Mouse (Mus musculus) kidney, postnatal 36 days (tissue): ENCODE results near the gene Daam2.
A peak's percentile ranks its signal among the peaks of the same experiment; 100 is the strongest.

Source experiments
- DNase-seq, 2 experiments: peaks; one replicate each; pipeline ENCODE4 v3.0.0; 2021 to 2022; ENCODE audit warnings: mixed read lengths in 2 of 2

Daam2 gene

GRCm38 (mm10) chr17:49563830-49564470 is at the start of gene Daam2:
Daam2 (minus strand) TSS chr17:49564343.
- DNase-seq: peak; percentile 76 to 84

DNA sequence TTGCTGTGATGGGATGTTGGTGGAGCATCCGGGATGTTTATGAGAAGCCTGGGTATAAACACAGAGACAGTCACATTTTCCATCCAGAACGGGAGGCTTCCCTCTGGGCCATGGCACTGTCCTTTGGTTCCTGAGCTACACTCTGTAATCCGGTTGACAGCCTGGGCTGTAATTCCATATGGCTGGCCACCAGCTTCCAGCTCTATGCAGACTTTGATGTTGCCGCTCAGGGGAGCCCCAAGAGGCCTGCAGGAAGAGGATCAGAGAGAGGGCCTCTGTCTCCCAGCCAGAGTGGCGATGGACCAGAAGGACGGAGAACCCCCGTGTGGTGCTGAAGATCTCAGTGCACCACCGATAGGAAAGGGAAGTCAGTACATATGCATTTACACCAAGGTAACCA is 46.2 kb upstream of the Daam2 start:
- no peak for DNase-seq

- DNase-seq: no peak
These were observed 43.3 kb upstream of the Daam2 start for GRCm38 (mm10) chr17:49607351-49608027.

GRCm38 (mm10) chr17:49605397-49605796 is 41.3 kb upstream of the Daam2 start:
- DNase-seq: no peak

GRCm38 (mm10) chr17:49590051-49590450 is 25.9 kb upstream of the Daam2 start:
- DNase-seq: no peak

GRCm38 (mm10) chr17:49582471-49582870 is 18.3 kb upstream of the Daam2 start:
- no peak for DNase-seq

- DNase-seq: no peak
These were observed 13.2 kb upstream of the Daam2 start for GRCm38 (mm10) chr17:49577321-49577720.

DNA sequence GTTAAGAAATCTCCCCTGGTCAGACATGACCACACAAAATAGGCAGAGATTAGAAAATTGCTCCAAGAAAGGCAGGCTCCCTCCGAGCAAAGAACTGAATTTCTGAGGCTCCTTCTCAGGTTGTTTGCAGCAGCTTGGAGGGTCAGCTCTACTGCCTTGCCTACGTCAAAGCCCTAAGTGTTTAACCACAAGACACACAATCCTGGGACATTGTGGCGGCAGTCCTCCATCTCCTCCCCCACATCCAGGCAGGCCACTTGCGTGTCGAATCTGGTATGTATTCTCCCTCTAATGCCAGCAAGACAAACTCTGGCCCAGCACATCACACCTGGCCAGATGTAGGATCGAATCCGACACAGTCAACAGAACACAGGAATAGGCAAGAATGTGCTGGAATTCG is 4.6 kb upstream of the Daam2 start:
- no peak for DNase-seq

DNA sequence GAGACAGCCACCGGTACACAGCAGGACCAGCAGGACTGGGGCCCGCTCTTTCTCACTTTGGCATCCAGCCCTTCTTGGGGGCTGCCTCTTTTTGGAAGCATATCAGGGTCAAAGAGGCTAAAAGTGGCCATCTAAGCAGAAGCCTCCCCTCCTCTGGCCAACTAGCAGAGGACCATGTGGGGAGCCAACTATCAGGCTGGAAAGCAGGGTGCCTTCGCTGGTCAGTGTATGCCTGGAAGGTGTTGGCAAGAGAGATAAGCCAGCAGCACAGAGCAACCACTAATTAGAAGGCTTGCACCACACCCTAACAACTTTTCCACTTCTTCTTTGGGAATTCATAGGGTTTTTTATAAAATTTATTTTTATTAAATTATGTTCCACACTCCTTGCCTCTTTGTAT is 346 bp upstream of the Daam2 start:
- DNase-seq: no peak

GRCm38 (mm10) chr17:49563416-49563780 is 745 bp downstream of the Daam2 start:
- no peak for DNase-seq

DNA sequence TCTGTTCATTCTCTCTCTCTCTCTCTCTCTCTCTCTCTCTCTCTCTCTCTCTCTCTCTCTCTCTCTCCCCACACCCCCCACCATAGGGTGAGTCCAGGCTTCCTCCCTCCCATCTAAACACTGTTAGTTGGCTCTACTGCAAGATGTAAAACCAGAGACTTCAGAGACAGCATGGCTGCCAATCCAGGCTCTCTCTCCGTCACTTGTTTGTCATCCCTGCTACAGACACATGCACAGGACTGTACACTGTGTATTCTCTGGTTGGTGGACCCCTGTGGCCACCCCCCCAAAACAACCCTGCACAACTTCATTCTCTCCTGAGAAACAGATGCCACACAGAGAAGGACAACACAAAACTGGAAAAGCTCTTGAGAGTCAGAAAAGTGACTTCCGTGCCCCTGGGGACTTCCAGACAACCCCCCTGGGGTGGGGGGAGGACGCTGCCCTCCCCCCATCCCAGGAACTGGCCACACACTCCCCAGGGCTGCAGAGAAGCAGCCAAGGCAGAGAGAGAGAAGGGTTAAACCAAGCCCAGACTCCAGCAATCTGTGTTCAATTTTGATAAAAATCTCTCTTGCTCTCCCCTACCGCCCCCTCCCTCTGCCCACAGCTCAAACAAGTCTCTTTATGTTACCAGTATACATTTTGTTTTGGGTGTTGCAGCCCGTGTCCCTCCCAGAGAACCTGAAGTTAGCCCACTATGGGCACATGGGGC is 1.3 kb downstream of the Daam2 start:
- DNase-seq: no peak

DNA sequence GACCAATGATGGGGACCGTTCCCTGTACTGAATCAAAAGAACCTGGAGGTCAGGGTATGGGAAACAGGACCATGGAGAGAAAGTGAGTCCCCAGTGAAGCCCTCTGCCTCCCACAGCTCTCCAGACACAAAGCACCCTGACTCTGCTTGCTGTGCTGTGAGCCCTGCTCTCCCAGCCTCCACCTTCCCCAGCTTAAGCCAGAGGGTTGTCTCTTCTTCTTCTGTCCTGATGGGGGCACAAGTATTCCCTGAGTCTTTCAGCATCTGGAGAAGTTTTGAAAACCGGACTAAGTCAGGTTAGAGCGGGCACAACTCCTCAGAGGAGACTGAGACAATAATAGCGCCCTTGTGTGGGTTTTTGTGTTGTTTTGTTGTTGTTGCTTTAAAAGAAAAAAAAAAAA is 2.2 kb downstream of the Daam2 start:
- no peak for DNase-seq

- DNase-seq: peak in 1 of 2 experiments; percentile 29
These were observed 4.3 kb downstream of the Daam2 start for GRCm38 (mm10) chr17:49559786-49560289.

DNA sequence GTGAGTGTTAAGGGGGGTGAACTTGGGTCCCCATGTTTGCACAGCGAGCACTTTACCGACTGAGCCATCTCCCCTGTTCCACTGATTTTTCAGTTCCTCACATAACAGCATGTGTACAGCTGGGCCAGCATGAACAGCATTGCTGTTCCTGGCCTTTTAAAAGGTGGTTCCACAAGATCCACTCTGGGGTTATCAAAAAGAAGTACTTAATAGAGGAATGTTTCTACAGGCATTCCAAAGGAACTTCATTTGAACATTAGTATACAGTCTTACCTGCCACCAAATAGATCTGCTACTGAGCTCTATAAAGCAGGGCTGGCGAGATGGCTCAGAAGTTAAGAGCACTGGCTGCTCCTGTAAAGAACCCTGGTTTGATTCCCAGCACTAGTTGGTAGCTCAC is 8.0 kb downstream of the Daam2 start:
- no peak for DNase-seq

- no peak for DNase-seq
These were observed 12.2 kb downstream of the Daam2 start for GRCm38 (mm10) chr17:49551991-49552390.

DNA sequence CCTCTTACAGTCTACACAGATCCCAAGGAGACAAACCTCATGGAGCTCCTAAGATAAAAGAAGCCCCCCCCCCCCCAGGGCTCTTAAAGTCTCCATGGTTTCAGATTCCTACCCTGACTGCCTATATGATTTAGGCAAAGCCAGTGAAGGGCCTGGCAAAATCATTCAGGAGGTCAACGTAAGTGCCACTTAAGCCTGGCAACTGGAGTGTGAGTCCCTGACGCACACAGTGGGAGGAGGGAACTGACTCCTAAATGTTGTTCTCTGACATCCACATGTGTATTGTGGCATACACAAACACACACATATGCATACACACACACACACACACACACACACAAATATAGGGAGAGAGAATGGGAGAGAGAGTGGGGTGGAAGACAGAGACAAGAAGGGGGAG is 12.7 kb downstream of the Daam2 start:
- DNase-seq: no peak

DNA sequence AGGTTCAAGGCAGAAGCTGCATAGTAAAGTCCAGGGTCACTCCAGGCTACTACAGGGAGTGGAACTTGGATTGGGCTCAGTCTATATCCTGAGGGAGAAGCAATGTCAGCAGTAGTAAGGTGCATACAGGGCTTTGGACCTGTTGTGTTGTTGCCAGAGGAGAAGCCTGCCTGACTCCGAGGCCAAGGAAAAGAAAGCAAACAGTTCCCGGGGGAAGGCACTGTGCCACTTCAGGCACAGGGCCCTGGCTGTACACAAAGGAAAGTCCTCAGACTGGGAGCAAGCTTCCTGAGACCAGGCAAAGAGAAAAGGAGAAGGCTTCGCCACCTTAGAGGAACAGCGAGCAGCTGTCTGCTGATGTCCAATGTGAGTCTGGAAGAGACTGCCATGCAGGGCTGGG is 18.1 kb downstream of the Daam2 start:
- DNase-seq: no peak

- no peak for DNase-seq
These were observed 18.7 kb downstream of the Daam2 start for GRCm38 (mm10) chr17:49545424-49545823.

- no peak for DNase-seq
These were observed 19.6 kb downstream of the Daam2 start for GRCm38 (mm10) chr17:49544561-49544960.

DNA sequence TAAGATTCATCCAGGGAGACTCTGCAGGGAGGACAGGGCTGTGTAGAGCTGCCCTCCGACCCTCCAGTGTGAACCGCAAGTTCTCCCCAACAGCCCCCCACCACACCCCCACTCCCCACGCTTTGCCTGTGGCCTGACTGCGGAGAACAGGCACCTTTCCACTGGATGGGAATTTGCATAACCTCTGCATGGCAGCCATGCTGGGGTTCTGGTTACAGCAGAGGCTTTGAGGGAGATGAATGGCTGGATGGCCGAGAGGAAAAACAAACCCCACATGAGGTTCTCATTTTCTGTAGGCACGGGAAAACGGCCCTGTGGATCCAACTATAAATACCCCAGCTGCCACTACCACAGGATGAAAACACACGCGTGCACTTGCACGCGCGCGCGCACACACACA is 23.4 kb downstream of the Daam2 start:
- no peak for DNase-seq

GRCm38 (mm10) chr17:49539204-49539603 is 24.9 kb downstream of the Daam2 start:
- peak; percentile 60 to 70 for DNase-seq

DNA sequence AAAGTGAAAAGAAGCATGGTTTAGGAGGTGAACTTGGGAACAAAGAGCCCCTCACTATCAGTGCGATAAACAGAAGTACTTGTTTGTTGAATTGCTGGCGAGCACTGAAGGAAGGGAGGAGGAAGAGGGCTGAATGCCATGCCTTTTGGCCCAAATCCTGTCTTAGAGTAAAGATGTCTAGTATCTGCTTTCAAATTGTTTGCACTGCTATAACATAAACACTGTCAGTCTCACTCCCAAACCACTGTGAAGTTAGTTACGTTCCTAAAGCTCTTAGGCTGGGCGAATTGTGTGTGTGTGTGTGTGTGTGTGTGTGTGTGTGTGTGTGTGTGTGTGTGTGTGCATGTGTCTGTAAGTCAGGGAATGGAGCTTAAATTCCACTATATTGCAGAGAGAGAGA is 28.6 kb downstream of the Daam2 start:
- DNase-seq: no peak

DNA sequence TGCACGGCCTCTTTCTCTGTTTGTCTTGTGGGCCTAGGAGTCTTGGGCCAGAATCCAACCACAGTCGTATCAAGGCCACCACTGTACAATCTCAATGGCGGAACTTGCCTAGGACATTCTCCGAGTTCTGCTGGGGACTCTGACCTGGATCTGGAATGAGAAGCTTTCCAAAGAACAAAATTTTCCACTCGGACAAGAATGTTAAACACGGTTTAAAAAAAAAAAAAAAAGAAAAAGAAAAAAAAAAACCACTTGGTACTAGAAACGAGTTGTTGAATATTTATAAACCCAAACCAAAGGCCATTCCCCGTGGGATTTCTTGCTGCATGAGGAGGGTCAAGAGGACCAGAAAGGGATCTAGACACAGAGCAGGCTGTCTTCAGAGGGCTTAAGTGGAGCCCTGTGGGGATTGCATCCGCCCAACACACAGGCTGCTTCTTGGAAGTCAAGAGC is 29.9 kb downstream of the Daam2 start:
- DNase-seq: peak; percentile 49 to 75

DNA sequence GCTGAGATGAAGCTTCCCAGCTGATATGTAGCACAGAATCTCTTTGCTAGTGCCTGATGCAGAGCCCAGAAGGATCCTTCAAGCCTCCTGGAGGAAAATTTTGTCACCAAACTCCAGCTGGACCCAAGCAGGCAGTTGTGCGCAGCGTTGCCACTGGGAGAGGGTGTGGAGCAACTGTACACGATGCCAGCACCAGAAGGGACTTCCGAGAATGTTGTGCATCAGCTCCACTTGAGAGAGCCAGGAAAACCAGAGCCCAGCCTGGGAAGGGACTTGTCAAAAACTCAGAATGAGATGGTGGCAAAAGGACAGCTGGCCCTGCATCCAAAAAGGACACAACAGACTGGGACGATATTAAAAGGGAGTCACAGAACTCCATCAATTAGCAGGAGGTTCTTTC is 32.5 kb downstream of the Daam2 start:
- DNase-seq: no peak
